Mouse (Mus musculus) kidney, embryonic 16.5 days (tissue): Measurements from ENCODE around the gene F8. TPM values are rescaled to one million over a fixed set of nuclear protein-coding genes. Genes with fewer than 3 reads are reported as not detected.
"Not testable (repeated sequence)": the region's sequence is repeated elsewhere in the genome, so short reads cannot be mapped to it uniquely, and the experiment has no call there.

Experiments
- ATAC-seq: fragments of 200-750 bp; cut with Nextera tagmentation; 2 replicates; pipeline ENCODE4 v1.8.0; 2017; ENCODE audit warnings: moderate TSS enrichment; ENCODE audit not compliant: low FRiP score, low TSS enrichment
- H3K27ac ChIP-seq: fragments of 300-500 bp; sonication (generic); 2 replicates; pipeline ENCODE4 v1.5.1; 2014; ENCODE audit warnings: low read length
- H3K27me3 ChIP-seq: fragments of 300-500 bp; sonication (generic); 2 replicates; pipeline ENCODE4 v1.6.1; 2014; ENCODE audit warnings: low read length, control low read depth, mixed read lengths; ENCODE audit not compliant: insufficient read depth
- H3K36me3 ChIP-seq: fragments of 300-500 bp; sonication (generic); 2 replicates; pipeline ENCODE4 v1.6.1; 2014; ENCODE audit warnings: low read length, control low read depth, mixed read lengths; ENCODE audit not compliant: insufficient read depth
- H3K4me1 ChIP-seq: fragments of 300-500 bp; sonication (generic); 2 replicates; pipeline ENCODE4 v1.6.1; 2014; ENCODE audit warnings: low read length, control low read depth, mixed read lengths; ENCODE audit not compliant: insufficient read depth
- H3K4me2 ChIP-seq: fragments of 300-500 bp; sonication (generic); replicated peaks from 2 replicates; pipeline ENCODE4 v1.6.1; 2014; ENCODE audit warnings: low read depth, low read length
- H3K4me3 ChIP-seq: fragments of 300-500 bp; sonication (generic); 2 replicates; pipeline ENCODE4 v1.5.1; 2014; ENCODE audit warnings: mild to moderate bottlenecking, low read length
- H3K9ac ChIP-seq: fragments of 300-500 bp; sonication (generic); replicated peaks from 2 replicates; pipeline ENCODE4 v1.6.1; 2014; ENCODE audit warnings: low read length
- H3K9me3 ChIP-seq: fragments of 300-500 bp; sonication (generic); 2 replicates; pipeline ENCODE4 v1.6.1; 2016; ENCODE audit warnings: low read length, control low read depth
- WGBS: fragments of 180-500 bp; shearing (Covaris S2); extraction: QIAGEN DNeasy Blood & Tissue Kit; methylation state at CpG from one replicate; pipeline ENCODE4 v1.1.7; 2014; 5-methylcytosine and 5-hydroxymethylcytosine counted together
- polyA plus RNA-seq: library from polyadenylated mRNA; unstranded; fragments of >200 nt; fragmentation: Nextera tagmentation; extraction: Ambion mirVana; gene quantifications from 2 replicates; pipeline ENCODE4 v1.2.1, GENCODE M21; 2015

Gene F8
- polyA plus RNA-seq, 1 experiment from 2014 or later = 3.0 TPM

- ATAC-seq = no peak
- 53% methylated on average over 2 of the region's 2 CpGs for WGBS
- Histone ChIP-seq H3K27ac (no peak overlapping the region), H3K36me3 (no peaks in the 10 kb centered on the region), H3K27me3 (no peaks in the 10 kb centered on the region), H3K4me2 (no peak overlapping the region), H3K9me3 (no peaks in the 10 kb centered on the region), H3K4me3 (no peak overlapping the region), H3K9ac (no peak overlapping the region), H3K4me1 (no peaks in the 10 kb centered on the region)
These were observed 9.6 kb downstream of the F8 start for GRCm38 (mm10) chrX:75372666-75373425.

- H3K9me3 ChIP-seq = no peaks in the 10 kb centered on the region
- H3K4me1 ChIP-seq = no peaks in the 10 kb centered on the region
- H3K27me3 ChIP-seq = no peaks in the 10 kb centered on the region
- H3K36me3 ChIP-seq = no peaks in the 10 kb centered on the region
- H3K9ac ChIP-seq = no peak overlapping the region
- ATAC-seq = no peak
- no peak overlapping the region for H3K4me2 ChIP-seq
- no peak overlapping the region for H3K4me3 ChIP-seq
- no peak overlapping the region for H3K27ac ChIP-seq
These were observed 12.2 kb downstream of the F8 start for GRCm38 (mm10) chrX:75370197-75370596.

GRCm38 (mm10) chrX:75323556-75323955, 58.9 kb downstream of the F8 start:
- no peak for ATAC-seq
- no peak overlapping the region for H3K4me3 ChIP-seq

GRCm38 (mm10) chrX:75271676-75272075, 110.7 kb downstream of the F8 start:
- no peak for ATAC-seq
- Histone ChIP-seq H3K27ac (no peak overlapping the region), H3K9me3 (no peaks in the 10 kb centered on the region), H3K27me3 (no peaks in the 10 kb centered on the region), H3K4me3 (no peak overlapping the region), H3K9ac (no peak overlapping the region), H3K4me1 (no peaks in the 10 kb centered on the region), H3K36me3 (no peaks in the 10 kb centered on the region), H3K4me2 (no peak overlapping the region)
- WGBS = 72% methylated on average over 8 of the region's 8 CpGs

More at GRCm38 (mm10) chrX:75323556-75323955, 58.9 kb downstream of the F8 start:
- Histone ChIP-seq H3K4me2 (no peak overlapping the region), H3K27ac (no peak overlapping the region), H3K9me3 (no peaks in the 10 kb centered on the region), H3K4me1 (no peaks in the 10 kb centered on the region), H3K27me3 (no peaks in the 10 kb centered on the region), H3K36me3 (no peaks in the 10 kb centered on the region), H3K9ac (no peak overlapping the region)
- WGBS = 91% methylated on average over 4 of the region's 4 CpGs

- H3K9ac ChIP-seq, H3K9me3 ChIP-seq, H3K27me3 ChIP-seq, H3K36me3 ChIP-seq, ATAC-seq, H3K4me1 ChIP-seq, H3K4me2 ChIP-seq, H3K4me3 ChIP-seq, H3K27ac ChIP-seq: not testable (repeated sequence)
- WGBS = 48% methylated on average over 7 of the region's 8 CpGs
These were observed 148.6 kb downstream of the F8 start for GRCm38 (mm10) chrX:75233603-75234376.

GRCm38 (mm10) chrX:75231456-75231855, 151.0 kb downstream of the F8 start:
- Histone ChIP-seq H3K4me3 (no peak overlapping the region), H3K4me1 (no peaks in the 10 kb centered on the region), H3K27me3 (no peaks in the 10 kb centered on the region), H3K27ac (no peak overlapping the region), H3K9ac (no peak overlapping the region), H3K9me3 (no peaks in the 10 kb centered on the region), H3K4me2 (no peak overlapping the region), H3K36me3 (no peaks in the 10 kb centered on the region)
- 91% methylated on average over 1 of the region's 1 CpGs for WGBS
- ATAC-seq = no peak

- H3K4me1 ChIP-seq = no peaks in the 10 kb centered on the region
- no peaks in the 10 kb centered on the region for H3K27me3 ChIP-seq
- H3K4me2 ChIP-seq = no peak within 1 kb of the TSS
- H3K4me3 ChIP-seq = no peak within 1 kb of the TSS
- no peak within 1 kb of the TSS for H3K27ac ChIP-seq
- ATAC-seq = no peak
- H3K9ac ChIP-seq = no peak within 1 kb of the TSS
- no peaks in the 10 kb centered on the region for H3K36me3 ChIP-seq
- WGBS = 64% methylated on average over 1 of the region's 1 CpGs
- no peaks in the 10 kb centered on the region for H3K9me3 ChIP-seq
These were observed 218.7 kb downstream of the F8 start, which contains the start of gene Smim9 for GRCm38 (mm10) chrX:75163670-75164069. Gene Smim9, minus strand, starts transcription at chrX:75163770.

- H3K36me3 ChIP-seq = no peaks in the 10 kb centered on the region
- no peaks in the 10 kb centered on the region for H3K27me3 ChIP-seq
- 28% methylated on average over 23 of the region's 49 CpGs for WGBS
- H3K4me1 ChIP-seq = no peaks in the 10 kb centered on the region
- no peaks in the 10 kb centered on the region for H3K9me3 ChIP-seq
- peak overlapping the region; percentile 44 for H3K4me3 ChIP-seq
- peak; percentile 94 for ATAC-seq
- H3K27ac ChIP-seq = no peak overlapping the region
- peak overlapping the region; percentile 62 for H3K9ac ChIP-seq
- H3K4me2 ChIP-seq = peak overlapping the region; percentile 57
These were observed 226.7 kb downstream of the F8 start for GRCm38 (mm10) chrX:75155576-75156243.

GRCm38 (mm10) chrX:75152249-75152648, 230.2 kb downstream of the F8 start:
- no peak for ATAC-seq
- no peaks in the 10 kb centered on the region for H3K9me3 ChIP-seq
- H3K27me3 ChIP-seq = no peaks in the 10 kb centered on the region
- no peak overlapping the region for H3K4me2 ChIP-seq
- no peaks in the 10 kb centered on the region for H3K4me1 ChIP-seq
- no peak overlapping the region for H3K27ac ChIP-seq
- WGBS = 62% methylated on average over 1 of the region's 1 CpGs
- H3K9ac ChIP-seq = no peak overlapping the region
- no peak overlapping the region for H3K4me3 ChIP-seq
- no peaks in the 10 kb centered on the region for H3K36me3 ChIP-seq
